25 mouse cellular contexts compared by ENCODE assay signal in genomic region chr9:55432306-55433289, GRCm38 (mm10).
DNase-seq lines count a peak whose midpoint lies in the region; ATAC-seq and TF ChIP-seq lines count a peak whose summit lies in the region.
"Had no signal": no experiment of that assay in that cellular context is flagged by ENCODE, and none has a peak within 500 bp of the region (broad histone marks: within the 10 kb centered on the region; RNA-seq: fewer than 3 reads in every experiment).

No protein-coding gene starts in this region.

- peak; percentile 58 for DNase-seq in adrenal gland, adult 2 months
- no peak for DNase-seq in adrenal gland, adult 18-20 months (ENCODE audit: low spot score in 2 of 2)
- DNase-seq in midbrain, embryonic 10.5 days (ENCODE audit: low spot score) = no peak
- DNase-seq in brain, adult 2 months (ENCODE audit: low read depth, low spot score) = peak; percentile 50
- no peak for DNase-seq in thymus, postnatal 36 days
- no peak for DNase-seq in layer of hippocampus, adult 2 months (ENCODE audit: low spot score in 2 of 2)
- DNase-seq in heart, postnatal 14 days = no peak
- DNase-seq: gastrocnemius, postnatal 10 days; heart, adult 2 months; right cerebral cortex, postnatal 14 days; spleen, adult 18-20 months; thymus, postnatal 25 days had no signal

- no peak overlapping the region for H3K9ac ChIP-seq in midbrain, embryonic 16.5 days (ENCODE audit: low read depth, low read length)
- H3K9ac ChIP-seq: forebrain, embryonic 12.5 days; heart, embryonic 15.5 days; hindbrain, embryonic 12.5 days; kidney, embryonic 15.5 days; limb, embryonic 15.5 days; liver, embryonic 15.5 days; neural tube, embryonic 15.5 days had no signal

- no peak for TF ChIP-seq CTCF in layer of hippocampus, adult 2 months (conservative IDR thresholded peaks at IDR 0.05)

- H3K27me3 ChIP-seq in midbrain, embryonic 10.5 days (ENCODE audit: low read depth, poor library complexity, severe bottlenecking) = peaks cover 23% of the 10 kb centered on the region
- no peaks in the 10 kb centered on the region for H3K27me3 ChIP-seq in midbrain, embryonic 16.5 days (ENCODE audit: control insufficient read depth, insufficient read depth, low read depth, low read length)
- H3K27me3 ChIP-seq: CH12.LX; midbrain, embryonic 13.5 days had no signal

- H3K4me2 ChIP-seq in midbrain, embryonic 16.5 days (ENCODE audit: low read length) = no peak overlapping the region
- H3K4me2 ChIP-seq: forebrain, embryonic 12.5 days; heart, embryonic 15.5 days; hindbrain, embryonic 12.5 days; kidney, embryonic 15.5 days; limb, embryonic 15.5 days; liver, embryonic 15.5 days; midbrain, embryonic 13.5 days; neural tube, embryonic 15.5 days had no signal

- ATAC-seq in midbrain, embryonic 16.5 days = no peak
- ATAC-seq: inflammation-experienced regulatory T-cells, adult 6 months; midbrain, embryonic 13.5 days had no signal

- WGBS in midbrain, embryonic 10.5 days = 79% methylated on average over 14 of the region's 14 CpGs
- WGBS in midbrain, embryonic 16.5 days = 69% methylated on average over 14 of the region's 14 CpGs

- no peak overlapping the region for H3K4me3 ChIP-seq in midbrain, embryonic 10.5 days
- H3K4me3 ChIP-seq in midbrain, embryonic 16.5 days (ENCODE audit: low read depth, low read length) = no peak overlapping the region
- H3K4me3 ChIP-seq in layer of hippocampus, adult 2 months = no peak overlapping the region
- H3K4me3 ChIP-seq: embryonic facial prominence, embryonic 10.5 days; forebrain, embryonic 12.5 days; heart, adult 2 months; heart, embryonic 15.5 days; hindbrain, embryonic 12.5 days; kidney, embryonic 15.5 days; limb, embryonic 15.5 days; liver, embryonic 15.5 days; midbrain, embryonic 13.5 days; myocyte; neural tube, embryonic 15.5 days had no signal

- H3K27ac ChIP-seq in midbrain, embryonic 10.5 days (replicated peaks) = peak overlapping the region; percentile 56
- no peak overlapping the region for H3K27ac ChIP-seq in midbrain, embryonic 16.5 days (ENCODE audit: low read length)
- no peak overlapping the region for H3K27ac ChIP-seq in layer of hippocampus, adult 2 months
- H3K27ac ChIP-seq: embryonic facial prominence, embryonic 10.5 days; forebrain, embryonic 12.5 days; heart, adult 2 months; heart, embryonic 15.5 days; hindbrain, embryonic 12.5 days; kidney, embryonic 15.5 days; limb, embryonic 15.5 days; liver, embryonic 15.5 days; midbrain, embryonic 13.5 days; neural tube, embryonic 15.5 days had no signal

- no peaks in the 10 kb centered on the region for H3K36me3 ChIP-seq in midbrain, embryonic 10.5 days
- no peaks in the 10 kb centered on the region for H3K36me3 ChIP-seq in midbrain, embryonic 16.5 days (ENCODE audit: control insufficient read depth, insufficient read depth, low read length)
- H3K36me3 ChIP-seq: embryonic facial prominence, embryonic 10.5 days; forebrain, embryonic 12.5 days; heart, embryonic 15.5 days; hindbrain, embryonic 12.5 days; kidney, embryonic 15.5 days; limb, embryonic 15.5 days; liver, embryonic 15.5 days; midbrain, embryonic 13.5 days; neural tube, embryonic 15.5 days had no signal

- H3K9me3 ChIP-seq in midbrain, embryonic 10.5 days (replicated peaks) = no peaks in the 10 kb centered on the region
- no peaks in the 10 kb centered on the region for H3K9me3 ChIP-seq in midbrain, embryonic 16.5 days (replicated peaks; ENCODE audit: control insufficient read depth, low read length, poor library complexity, severe bottlenecking)
- H3K9me3 ChIP-seq: embryonic facial prominence, embryonic 10.5 days; forebrain, embryonic 12.5 days; heart, embryonic 15.5 days; hindbrain, embryonic 12.5 days; kidney, embryonic 15.5 days; limb, embryonic 15.5 days; liver, embryonic 15.5 days; midbrain, embryonic 13.5 days; neural tube, embryonic 15.5 days had no signal

- intact Hi-C loops in heart, postnatal 14 days (cut with DNase I) = no loop called here

- H3K4me1 ChIP-seq in midbrain, embryonic 10.5 days = peaks cover 20% of the 10 kb centered on the region
- H3K4me1 ChIP-seq in midbrain, embryonic 16.5 days (ENCODE audit: control insufficient read depth, insufficient read depth, low read length) = peaks cover 2% of the 10 kb centered on the region; the same call in 1 of the 2 replicates
- H3K4me1 ChIP-seq: liver, embryonic 15.5 days had no signal

Comparison
In these comparisons a context has a peak if more than half of its experiments do, and no peak if none do; other contexts are left out.
1. DNase-seq: peak in adrenal gland, adult 2 months (single experiment) and brain, adult 2 months (single experiment); none in adrenal gland, adult 18-20 months (0 of 2), midbrain, embryonic 10.5 days (single experiment), thymus, postnatal 36 days (0 of 2), layer of hippocampus, adult 2 months (0 of 2) and heart, postnatal 14 days (0 of 2).